Mouse (Mus musculus) embryonic facial prominence, embryonic 11.5 days (tissue): ENCODE data around the gene Nyx. TPM values are rescaled to one million over a fixed set of nuclear protein-coding genes. Genes with fewer than 3 reads are reported as not detected.

Experiments
- ATAC-seq: fragments of 200-750 bp; cut with Nextera tagmentation; replicated peaks from 2 replicates; pipeline ENCODE4 v1.8.0; 2017; ENCODE audit warnings: low read depth; ENCODE audit not compliant: insufficient number of reproducible peaks, low FRiP score, low TSS enrichment
- DNase-seq: peaks from one replicate; pipeline ENCODE4 v3.0.0-alpha.2; 2015; ENCODE audit warnings: low spot score
- H3K27ac ChIP-seq: fragments of 300-500 bp; sonication (generic); replicated peaks from 2 replicates; pipeline ENCODE4 v1.5.1; 2014; ENCODE audit warnings: mild to moderate bottlenecking, low read depth, low read length, control low read depth
- H3K27me3 ChIP-seq: fragments of 300-500 bp; sonication (generic); 2 replicates; pipeline ENCODE4 v1.6.1; 2014; ENCODE audit warnings: mild to moderate bottlenecking, low read length, moderate library complexity, mixed read lengths; ENCODE audit not compliant: control insufficient read depth, insufficient read depth
- H3K36me3 ChIP-seq: fragments of 300-500 bp; sonication (generic); replicated peaks from 2 replicates; pipeline ENCODE4 v1.6.1; 2014; ENCODE audit warnings: low read depth, mild to moderate bottlenecking, low read length, moderate library complexity, mixed read lengths; ENCODE audit not compliant: control insufficient read depth, insufficient read depth
- H3K4me1 ChIP-seq: fragments of 300-500 bp; sonication (generic); 2 replicates; pipeline ENCODE4 v1.6.1; 2014; ENCODE audit warnings: low read length, mixed read lengths; ENCODE audit not compliant: control insufficient read depth, insufficient read depth
- H3K4me2 ChIP-seq: fragments of 300-500 bp; sonication (generic); 2 replicates; pipeline ENCODE4 v1.6.1; 2014; ENCODE audit warnings: low read depth, mild to moderate bottlenecking, control low read depth, low read length, moderate library complexity
- H3K4me3 ChIP-seq: fragments of 300-500 bp; sonication (generic); 2 replicates; pipeline ENCODE4 v1.5.1; 2014; ENCODE audit warnings: low read depth, low read length, control low read depth
- H3K9ac ChIP-seq: fragments of 300-500 bp; sonication (generic); replicated peaks from 2 replicates; pipeline ENCODE4 v1.6.1; 2014; ENCODE audit warnings: mild to moderate bottlenecking, control low read depth, low read length
- H3K9me3 ChIP-seq: fragments of 300-500 bp; sonication (generic); replicated peaks from 2 replicates; pipeline ENCODE4 v1.6.1; 2016; ENCODE audit warnings: mild to moderate bottlenecking, low read length, inconsistent platforms, mixed read lengths; ENCODE audit not compliant: control insufficient read depth
- WGBS: fragments of 180-500 bp; shearing (Covaris S2); extraction: QIAGEN DNeasy Blood & Tissue Kit; methylation state at CpG from one replicate; pipeline ENCODE4 v1.1.7; 2014; 5-methylcytosine and 5-hydroxymethylcytosine counted together
- polyA plus RNA-seq: library from polyadenylated mRNA; unstranded; fragments of >200 nt; fragmentation: Nextera tagmentation; extraction: Ambion mirVana; gene quantifications from 2 replicates; pipeline ENCODE4 v1.2.1, GENCODE M21; 2014

Gene Nyx
- polyA plus RNA-seq, 1 experiment from 2014 or later = not detected

DNA sequence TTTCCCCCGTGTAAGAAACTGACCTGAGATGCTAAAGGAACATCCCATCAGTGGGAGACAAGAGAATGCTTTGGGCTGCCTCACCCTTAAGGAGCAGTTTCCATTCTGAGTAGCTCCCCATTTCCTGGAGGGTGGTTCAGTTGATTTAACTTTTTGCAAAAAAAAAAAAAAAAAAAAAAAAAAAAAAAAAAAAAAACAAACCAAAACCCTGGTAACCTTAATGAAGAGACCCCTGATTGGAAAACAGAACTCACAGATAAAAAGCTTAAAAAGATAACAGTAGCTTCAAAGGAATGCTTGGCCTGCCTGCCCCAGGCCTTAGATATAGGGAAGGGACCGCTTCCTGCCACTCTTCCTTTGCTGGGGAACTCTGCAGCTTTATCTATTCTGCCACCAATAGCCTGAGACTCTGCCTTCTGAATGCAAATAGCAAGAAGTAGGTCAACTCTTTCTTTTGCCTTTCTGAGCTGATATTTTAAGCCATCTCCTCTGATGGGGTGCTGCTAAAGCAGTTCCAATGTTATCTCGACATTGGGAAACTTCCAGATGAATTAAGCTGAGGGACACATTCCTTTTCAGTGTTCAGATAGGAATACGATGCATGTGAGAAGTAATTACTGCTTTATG, 53.0 kb downstream of the Nyx start:
- H3K27me3 ChIP-seq = no peaks in the 10 kb centered on the region
- no peak overlapping the region for H3K4me2 ChIP-seq
- H3K4me3 ChIP-seq = no peak overlapping the region
- ATAC-seq = no peak
- H3K36me3 ChIP-seq = no peaks in the 10 kb centered on the region
- WGBS = 84% methylated on average over 4 of the region's 4 CpGs
- H3K9me3 ChIP-seq = no peaks in the 10 kb centered on the region
- no peak overlapping the region for H3K9ac ChIP-seq
- no peak overlapping the region for H3K27ac ChIP-seq
- no peaks in the 10 kb centered on the region for H3K4me1 ChIP-seq
- no peak for DNase-seq

DNA sequence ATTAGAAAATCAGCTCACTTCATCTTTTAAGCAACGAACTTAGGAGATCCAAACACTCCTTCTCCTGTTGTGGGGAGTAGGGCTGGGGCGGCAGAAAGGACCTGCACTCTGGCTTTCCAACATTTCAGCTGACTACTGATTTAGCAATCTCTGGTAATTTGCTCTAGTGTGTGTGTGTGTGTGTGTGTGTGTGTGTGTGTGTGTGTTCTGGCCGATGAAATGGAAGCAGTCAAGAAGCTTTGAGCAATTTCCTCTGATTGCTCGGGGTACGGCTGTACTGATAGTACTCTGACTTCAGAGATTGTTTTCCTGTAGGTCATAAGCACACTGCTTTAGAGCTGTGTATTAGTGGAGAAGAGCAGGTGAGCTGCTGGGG, 53.5 kb downstream of the Nyx start:
- Histone ChIP-seq H3K27me3 (no peaks in the 10 kb centered on the region), H3K9me3 (no peaks in the 10 kb centered on the region), H3K9ac (no peak overlapping the region), H3K27ac (no peak overlapping the region), H3K4me2 (no peak overlapping the region), H3K4me3 (no peak overlapping the region), H3K36me3 (no peaks in the 10 kb centered on the region), H3K4me1 (no peaks in the 10 kb centered on the region)
- no peak for ATAC-seq
- no peak for DNase-seq
- 82% methylated on average over 5 of the region's 5 CpGs for WGBS

DNA sequence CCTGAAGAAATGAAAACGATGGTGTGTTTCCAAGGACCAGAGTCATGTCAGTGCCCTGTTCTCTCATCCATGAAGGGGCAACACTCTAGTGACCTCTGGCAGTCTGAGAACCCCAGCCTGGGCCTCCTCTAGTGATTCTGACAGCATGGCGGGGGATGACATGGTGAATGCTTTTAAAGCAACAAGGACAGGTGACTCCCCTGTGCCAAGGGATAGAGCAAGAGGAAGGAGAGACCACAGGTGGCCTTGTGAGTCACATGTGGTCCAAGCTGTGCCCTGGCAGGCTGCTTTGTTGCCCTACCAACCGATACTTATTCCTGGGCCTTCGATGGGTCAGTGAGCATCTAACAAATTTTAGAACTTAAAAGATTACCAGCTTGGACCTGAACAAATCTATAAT, 54.7 kb downstream of the Nyx start:
- Histone ChIP-seq H3K27ac (no peak overlapping the region), H3K36me3 (no peaks in the 10 kb centered on the region), H3K9ac (no peak overlapping the region), H3K4me1 (no peaks in the 10 kb centered on the region), H3K4me3 (no peak overlapping the region), H3K9me3 (no peaks in the 10 kb centered on the region), H3K4me2 (no peak overlapping the region), H3K27me3 (no peaks in the 10 kb centered on the region)
- ATAC-seq (no peak), DNase-seq (no peak)
- WGBS = 75% methylated on average over 4 of the region's 4 CpGs

DNA sequence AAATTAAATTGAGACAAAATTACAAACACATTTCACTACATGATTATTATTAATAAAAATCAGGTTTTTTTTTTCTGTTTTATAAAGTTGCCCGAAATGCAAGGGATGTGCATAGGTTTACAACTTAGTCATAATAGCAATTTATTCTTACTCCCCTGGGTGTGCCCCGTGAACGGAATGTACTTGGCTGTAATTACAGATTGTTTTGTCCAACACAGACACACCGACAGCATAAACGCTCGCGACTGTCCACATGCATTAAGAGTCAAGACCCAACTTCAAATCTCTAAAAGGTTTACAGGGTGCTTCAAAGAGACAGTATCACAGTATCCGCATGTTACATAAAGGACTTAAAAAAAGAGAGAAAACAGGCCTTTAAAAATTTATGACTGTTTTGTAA, 55.4 kb downstream of the Nyx start:
- no peak overlapping the region for H3K4me2 ChIP-seq
- no peak for ATAC-seq
- no peaks in the 10 kb centered on the region for H3K9me3 ChIP-seq
- H3K4me1 ChIP-seq = no peaks in the 10 kb centered on the region
- H3K27ac ChIP-seq = no peak overlapping the region
- H3K36me3 ChIP-seq = no peaks in the 10 kb centered on the region
- no peak overlapping the region for H3K4me3 ChIP-seq
- no peak for DNase-seq
- no peak overlapping the region for H3K9ac ChIP-seq
- no peaks in the 10 kb centered on the region for H3K27me3 ChIP-seq
- WGBS = 84% methylated on average over 8 of the region's 8 CpGs

Other genes starting within 250 kb of the Nyx start
- 196 and 219 TPM in 2 replicates for gene Ddx3x, start 185.1 kb upstream of the Nyx start, polyA plus RNA-seq
- gene Gpr34, start 166.0 kb downstream of the Nyx start, polyA plus RNA-seq = 1.8 and 2.3 TPM in 2 replicates
- gene Gpr82, start 195.3 kb downstream of the Nyx start, polyA plus RNA-seq = 0.21 and 0.48 TPM in 2 replicates